Mouse (Mus musculus) forelimb bud, embryonic 11.5 days (tissue): Measurements from ENCODE around the gene Prf1.

ENCODE experiments used
- DNase-seq: peaks from one replicate; pipeline ENCODE4 v3.0.0-alpha.2; 2012; ENCODE audit warnings: low read depth, low spot score

Prf1 gene

GRCm38 (mm10) chr10:61297477-61297876, at the start of gene Prf1:
TSS of gene Prf1 (plus strand) at chr10:61297833.
- no peak for DNase-seq

GRCm38 (mm10) chr10:61248596-61249114, 49.0 kb upstream of the Prf1 start:
- no peak for DNase-seq

- DNase-seq, result peak; percentile 21
These were observed 47.7 kb upstream of the Prf1 start for GRCm38 (mm10) chr10:61249951-61250350.

GRCm38 (mm10) chr10:61254761-61255160, 42.9 kb upstream of the Prf1 start:
- DNase-seq, result no peak

GRCm38 (mm10) chr10:61255190-61255589, 42.4 kb upstream of the Prf1 start:
- no peak for DNase-seq

GRCm38 (mm10) chr10:61256665-61257064, 41.0 kb upstream of the Prf1 start:
- no peak for DNase-seq

- DNase-seq, result no peak
These were observed 39.5 kb upstream of the Prf1 start for GRCm38 (mm10) chr10:61258131-61258530.

GRCm38 (mm10) chr10:61261229-61262156, 36.1 kb upstream of the Prf1 start:
- no peak for DNase-seq

- DNase-seq, result no peak
These were observed 34.0 kb upstream of the Prf1 start for GRCm38 (mm10) chr10:61263606-61264005.

- DNase-seq, result no peak
These were observed 30.3 kb upstream of the Prf1 start for GRCm38 (mm10) chr10:61267378-61267777.

GRCm38 (mm10) chr10:61272089-61272626, 25.5 kb upstream of the Prf1 start:
- no peak for DNase-seq

- DNase-seq, result no peak
These were observed 25.0 kb upstream of the Prf1 start for GRCm38 (mm10) chr10:61272631-61273030.

GRCm38 (mm10) chr10:61273081-61273843, 24.4 kb upstream of the Prf1 start, which contains the start of gene Adamts14:
TSS of gene Adamts14 (minus strand) at chr10:61273438.
- DNase-seq, result no peak

- DNase-seq, result no peak
These were observed 23.8 kb upstream of the Prf1 start for GRCm38 (mm10) chr10:61273844-61274215.

- DNase-seq, result no peak
These were observed 23.1 kb upstream of the Prf1 start for GRCm38 (mm10) chr10:61274532-61274931.

GRCm38 (mm10) chr10:61275669-61276110, 21.9 kb upstream of the Prf1 start:
- peak; percentile 49 for DNase-seq

- no peak for DNase-seq
These were observed 20.6 kb upstream of the Prf1 start for GRCm38 (mm10) chr10:61277051-61277450.

GRCm38 (mm10) chr10:61277918-61278674, 19.5 kb upstream of the Prf1 start:
- DNase-seq, result no peak

GRCm38 (mm10) chr10:61281115-61281514, 16.5 kb upstream of the Prf1 start:
- no peak for DNase-seq

- no peak for DNase-seq
These were observed 13.3 kb upstream of the Prf1 start for GRCm38 (mm10) chr10:61284309-61284708.

GRCm38 (mm10) chr10:61285271-61285670, 12.4 kb upstream of the Prf1 start:
- no peak for DNase-seq
